In the genomic region with DNA sequence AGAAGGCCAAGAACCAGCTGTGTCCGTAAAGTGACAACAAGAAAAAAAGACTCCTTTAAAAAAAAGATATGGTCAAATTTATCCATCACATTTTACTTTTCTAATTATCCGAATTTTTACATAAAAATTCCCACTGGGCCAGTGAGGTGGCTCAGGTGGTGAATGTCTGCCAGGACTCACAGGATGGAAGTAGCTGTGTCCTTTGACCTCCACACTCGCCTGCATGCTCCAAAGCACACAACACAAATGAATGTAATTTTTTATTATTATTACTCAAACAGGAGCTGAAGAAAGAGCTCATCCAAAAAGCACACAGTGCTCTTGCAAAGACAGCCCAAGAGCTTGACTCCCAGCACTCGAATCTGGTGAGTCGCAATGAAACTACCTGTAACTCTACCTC, we compare ENCODE assay signal across 8 mouse cellular contexts. TPM values are rescaled to one million over a fixed set of nuclear protein-coding genes. Genes with fewer than 3 reads are reported as not detected.
DNase-seq lines count a peak whose midpoint lies in the region; ATAC-seq and TF ChIP-seq lines count a peak whose summit lies in the region.

No protein-coding gene starts in this region.

- no peak for TF ChIP-seq RAD21 in MEL (IDR thresholded peaks at IDR 0.05; ENCODE audit: low read depth, low read length)

- H3K4me3 ChIP-seq in C2C12 (ENCODE audit: insufficient read depth, poor library complexity, severe bottlenecking), result peak overlapping the region; percentile 80
- peak overlapping the region; percentile 87 to 98 for H3K4me3 ChIP-seq in MEL (ENCODE audit: control insufficient read depth in 1 of 2, insufficient read depth in 1 of 2, low read depth in 2 of 2, low read length in 2 of 2)
- peak overlapping the region; percentile 99 for H3K4me3 ChIP-seq in hindbrain, embryonic 14.5 days (replicated peaks; ENCODE audit: low read length)
- H3K4me3 ChIP-seq in liver, embryonic 13.5 days (replicated peaks), result peak overlapping the region; percentile 80

- peaks cover 11% of the 10 kb centered on the region for H3K36me3 ChIP-seq in C2C12 (ENCODE audit: control insufficient read depth, insufficient read depth)
- H3K36me3 ChIP-seq in MEL (ENCODE audit: control insufficient read depth in 1 of 2, insufficient read depth in 2 of 2, low read length in 2 of 2), result peaks cover 8 to 36% of the 10 kb centered on the region in 2 experiments
- H3K36me3 ChIP-seq in hindbrain, embryonic 14.5 days (replicated peaks; ENCODE audit: control insufficient read depth, insufficient read depth), result no peaks in the 10 kb centered on the region
- H3K36me3 ChIP-seq in liver, embryonic 13.5 days, result no peaks in the 10 kb centered on the region

- DNase-seq in MEL (ENCODE audit: low read depth, low spot score), result peak; percentile 43
- DNase-seq in hindbrain, embryonic 14.5 days (ENCODE audit: low spot score), result no peak
- DNase-seq in liver, embryonic 13.5 days, result no peak
- DNase-seq in adrenal gland, adult 8-10 months, result no peak
- DNase-seq in retina, postnatal 1 day, result no peak
- DNase-seq in thymus, postnatal 14 days, result no peak

- H3K27me3 ChIP-seq in C2C12 (ENCODE audit: control insufficient read depth, insufficient read depth, insufficient read length) (no peaks in the 10 kb centered on the region), MEL (ENCODE audit: control insufficient read depth in 1 of 2, insufficient read depth in 2 of 2, low read length in 2 of 2) (no peaks in the 10 kb centered on the region)
- H3K27me3 ChIP-seq in hindbrain, embryonic 14.5 days (ENCODE audit: control insufficient read depth, insufficient read depth, low read length), result no peaks in the 10 kb centered on the region
- no peaks in the 10 kb centered on the region for H3K27me3 ChIP-seq in liver, embryonic 13.5 days

- no peak for ATAC-seq in hindbrain, embryonic 14.5 days (ENCODE audit: low FRiP score)
- no peak for ATAC-seq in liver, embryonic 13.5 days (ENCODE audit: low read depth)
- no peak for ATAC-seq in CD4-positive, CD25-positive, alpha-beta regulatory T cell, adult 4 months

- TF ChIP-seq EP300 in MEL (IDR thresholded peaks at IDR 0.05; ENCODE audit: low read depth in 1 of 2, low read length in 2 of 2), result no peak

- H3K27ac ChIP-seq in MEL (ENCODE audit: control insufficient read depth, low read depth, low read length), result no peak overlapping the region
- H3K27ac ChIP-seq in hindbrain, embryonic 14.5 days, result no peak overlapping the region
- H3K27ac ChIP-seq in liver, embryonic 13.5 days, result no peak overlapping the region

- WGBS in hindbrain, embryonic 14.5 days, result 15% methylated on average over 5 of the region's 5 CpGs
- WGBS in liver, embryonic 13.5 days (ENCODE audit: insufficient replicate concordance), result 35% methylated on average over 5 of the region's 5 CpGs

- peak overlapping the region; percentile 76 for H3K4me2 ChIP-seq in hindbrain, embryonic 14.5 days (replicated peaks)
- peak overlapping the region; percentile 88 for H3K4me2 ChIP-seq in liver, embryonic 13.5 days

- H3K9ac ChIP-seq in MEL (ENCODE audit: control insufficient read depth, low read depth, low read length, poor library complexity, severe bottlenecking), result peak overlapping the region; percentile 99
- H3K9ac ChIP-seq in hindbrain, embryonic 14.5 days, result peak overlapping the region; percentile 99
- H3K9ac ChIP-seq in liver, embryonic 13.5 days, result peak overlapping the region; percentile 97

- no peak for TF ChIP-seq POLR2A in MEL (IDR thresholded peaks at IDR 0.05; ENCODE audit: control insufficient read depth in 1 of 2, insufficient read depth in 1 of 2, low read depth in 1 of 2, low read length in 2 of 2, poor library complexity in 1 of 2)

- H3K79me2 ChIP-seq in C2C12 (ENCODE audit: control insufficient read depth, insufficient read depth) (peaks cover 68% of the 10 kb centered on the region), MEL (ENCODE audit: control insufficient read depth, insufficient read depth, low read length, poor library complexity) (peaks cover 63% of the 10 kb centered on the region)

- H3K79me3 ChIP-seq in C2C12 (ENCODE audit: low read depth), result peaks cover 63% of the 10 kb centered on the region

- peak overlapping the region; percentile 18 for H3ac ChIP-seq in C2C12 (ENCODE audit: control insufficient read depth, insufficient read length, low read depth)

- no peaks in the 10 kb centered on the region for H3K9me3 ChIP-seq in MEL (replicated peaks; ENCODE audit: insufficient read depth, low read length)
- no peaks in the 10 kb centered on the region for H3K9me3 ChIP-seq in hindbrain, embryonic 14.5 days (ENCODE audit: control insufficient read depth, low read length)
- no peaks in the 10 kb centered on the region for H3K9me3 ChIP-seq in liver, embryonic 13.5 days (replicated peaks)

- H3K4me1 ChIP-seq in MEL (ENCODE audit: control insufficient read depth in 1 of 2, insufficient read depth in 2 of 2, low read length in 2 of 2), result peaks cover 14 to 15% of the 10 kb centered on the region in 2 experiments
- H3K4me1 ChIP-seq in hindbrain, embryonic 14.5 days (replicated peaks; ENCODE audit: control insufficient read depth, insufficient read depth, low read length), result peaks cover 33% of the 10 kb centered on the region
- peaks cover 48% of the 10 kb centered on the region for H3K4me1 ChIP-seq in liver, embryonic 13.5 days (replicated peaks)

- no peak for TF ChIP-seq CTCF in C2C12 (IDR thresholded peaks at IDR 0.05; ENCODE audit: control insufficient read depth, insufficient read depth, insufficient read length)
- no peak for TF ChIP-seq CTCF in MEL (IDR thresholded peaks at IDR 0.05 in 2 of 3, conservative IDR thresholded peaks at IDR 0.05 in 1 of 3; ENCODE audit: control insufficient read depth in 1 of 3, insufficient read depth in 1 of 3, low read depth in 2 of 3, low read length in 3 of 3, poor library complexity in 1 of 3, severe bottlenecking in 1 of 3)

TF ChIP-seq in C2C12, 6 proteins besides CTCF, POLR2A, EP300 and RAD21:
- TF ChIP-seq CEBPB (IDR thresholded peaks at IDR 0.05; ENCODE audit: low read depth) (no peak), MAX (IDR thresholded peaks at IDR 0.05) (no peak), USF1 (IDR thresholded peaks at IDR 0.05; ENCODE audit: low read depth) (no peak), MYOG (IDR thresholded peaks at IDR 0.05; ENCODE audit: control insufficient read depth, extremely low read depth, insufficient read length) (no peak), MYOD1 (IDR thresholded peaks at IDR 0.05; ENCODE audit: control insufficient read depth, insufficient read length, low read depth) (no peak), FOSL1 (IDR thresholded peaks at IDR 0.05; ENCODE audit: insufficient read depth, low read length, poor library complexity, severe bottlenecking) (no peak)

TF ChIP-seq in MEL, 35 proteins besides CTCF, POLR2A, EP300 and RAD21:
- TF ChIP-seq USF2 (IDR thresholded peaks at IDR 0.05; ENCODE audit: borderline replicate concordance in 1 of 2, insufficient read depth in 1 of 2, low read depth in 1 of 2, low read length in 2 of 2), result no peak
- no peak for TF ChIP-seq MAZ (IDR thresholded peaks at IDR 0.05; ENCODE audit: low read depth, low read length)
- no peak for TF ChIP-seq UBTF (IDR thresholded peaks at IDR 0.05; ENCODE audit: borderline replicate concordance, insufficient read depth, low read depth, low read length)
- no peak for TF ChIP-seq USF1 (IDR thresholded peaks at IDR 0.05; ENCODE audit: low read depth, low read length)
- no peak for TF ChIP-seq ZC3H11A (IDR thresholded peaks at IDR 0.05; ENCODE audit: low read depth, low read length)
- no peak for TF ChIP-seq ZKSCAN1 (IDR thresholded peaks at IDR 0.05; ENCODE audit: low read depth, low read length)
- TF ChIP-seq HCFC1 (IDR thresholded peaks at IDR 0.05; ENCODE audit: low read depth, low read length), result no peak
- no peak for TF ChIP-seq ELF1 (IDR thresholded peaks at IDR 0.05; ENCODE audit: low read depth, low read length)
- no peak for TF ChIP-seq MXI1 (IDR thresholded peaks at IDR 0.05; ENCODE audit: low read depth, low read length)
- TF ChIP-seq ZNF384 (IDR thresholded peaks at IDR 0.05; ENCODE audit: low read depth, low read length), result no peak
- no peak for TF ChIP-seq SIN3A (IDR thresholded peaks at IDR 0.05; ENCODE audit: low read length)
- no peak for TF ChIP-seq CHD2 (IDR thresholded peaks at IDR 0.05; ENCODE audit: low read length)

RNA-seq across cellular contexts. Expression of a gene that starts 2.0 kb away (rescaled TPM):
- polyA plus RNA-seq in C2C12 (2012; fragmentation: generic; extraction: Trizol), result 33.8 TPM
- 44.9 and 48.7 TPM in 2 replicates for total RNA-seq in MEL (2012; rRNA removed)
- 100 to 1,000 TPM in 1 of 2 experiments, 10 to 100 TPM in 1; 77.7 to 142 TPM for polyA plus RNA-seq in MEL (2012; ENCODE audit: insufficient read depth in 1 of 2, insufficient read length in 2 of 2, low read depth in 1 of 2, low replicate concordance in 2 of 2, missing spikeins in 1 of 2)
- polyA plus RNA-seq in hindbrain, embryonic 14.5 days (2014; fragmentation: Nextera tagmentation; extraction: Ambion mirVana), result 62.7 and 75.2 TPM in 2 replicates
- 25.0 and 32.0 TPM in 2 replicates for polyA plus RNA-seq in liver, embryonic 13.5 days (2015; fragmentation: Nextera tagmentation; extraction: Ambion mirVana)
- 10 to 100 TPM; 47.6 to 53.1 (median 50.6) TPM for total RNA-seq in adrenal gland, adult 8-10 months (2022)
- 10 to 100 TPM; 23.0 to 30.2 TPM for polyA plus RNA-seq in CD4-positive, CD25-positive, alpha-beta regulatory T cell, adult 4 months (2017; shearing (Covaris generic))
